Mouse (Mus musculus): Measurements from ENCODE around the gene Mfsd11.

GRCm38 (mm10) chr11:116838936-116839335 is 13.3 kb upstream of the Mfsd11 start:
- no peak for TF ChIP-seq CTCF (IDR thresholded peaks at IDR 0.05; ENCODE audit: low read depth, low read length)
- no peak for TF ChIP-seq GATA2 (IDR thresholded peaks at IDR 0.05; ENCODE audit: borderline replicate concordance, low read depth, low read length)
